Mouse (Mus musculus) neural tube, embryonic 13.5 days (tissue): ENCODE results near the gene Gm42906. TPM values are rescaled to one million over a fixed set of nuclear protein-coding genes. Genes with fewer than 3 reads are reported as not detected.
A peak's percentile ranks its signal among the peaks of the same experiment; 100 is the strongest.

Experiments
- ATAC-seq: fragments of 200-750 bp; cut with Nextera tagmentation; 2 replicates; pipeline ENCODE4 v1.8.0; 2017; ENCODE audit warnings: low read depth, mild to moderate bottlenecking, moderate TSS enrichment, moderate library complexity
- H3K27ac ChIP-seq: fragments of 300-500 bp; sonication (generic); replicated peaks from 2 replicates; pipeline ENCODE4 v1.5.1; 2015; ENCODE audit warnings: moderate library complexity, mild to moderate bottlenecking, inconsistent platforms
- H3K27me3 ChIP-seq: fragments of 300-500 bp; sonication (generic); 2 replicates; pipeline ENCODE4 v1.6.1; 2015; ENCODE audit warnings: mild to moderate bottlenecking, inconsistent platforms
- H3K36me3 ChIP-seq: fragments of 300-500 bp; sonication (generic); 2 replicates; pipeline ENCODE4 v1.6.1; 2015; ENCODE audit warnings: mild to moderate bottlenecking, inconsistent platforms
- H3K4me1 ChIP-seq: fragments of 300-500 bp; sonication (generic); replicated peaks from 2 replicates; pipeline ENCODE4 v1.6.1; 2015; ENCODE audit warnings: inconsistent platforms
- H3K4me2 ChIP-seq: fragments of 300-500 bp; sonication (generic); 2 replicates; pipeline ENCODE4 v1.6.1; 2015; ENCODE audit warnings: inconsistent platforms, mild to moderate bottlenecking, moderate library complexity
- H3K4me3 ChIP-seq: fragments of 300-500 bp; sonication (generic); 2 replicates; pipeline ENCODE4 v1.5.1; 2015; ENCODE audit warnings: mild to moderate bottlenecking, inconsistent platforms
- H3K9ac ChIP-seq: fragments of 300-500 bp; sonication (generic); 2 replicates; pipeline ENCODE4 v1.6.1; 2015; ENCODE audit warnings: moderate library complexity, mild to moderate bottlenecking, inconsistent platforms
- H3K9me3 ChIP-seq: fragments of 300-500 bp; sonication (generic); 2 replicates; pipeline ENCODE4 v1.6.1; 2016; ENCODE audit warnings: inconsistent platforms
- WGBS: fragments of 180-500 bp; shearing (Covaris S2); methylation state at CpG from one replicate; pipeline ENCODE4 v1.1.7; 2015; 5-methylcytosine and 5-hydroxymethylcytosine counted together
- polyA plus RNA-seq: library from polyadenylated mRNA; unstranded; fragments of >200 nt; fragmentation: Nextera tagmentation; extraction: Ambion mirVana; gene quantifications from 2 replicates; pipeline ENCODE4 v1.2.1, GENCODE M21; 2015

Gene Gm42906
- polyA plus RNA-seq, 1 experiment from 2014 or later: not detected

- no peak for ATAC-seq
- Histone ChIP-seq H3K4me3 (no peak overlapping the region), H3K27ac (no peak overlapping the region; the same call in 1 of the 2 replicates), H3K27me3 (no peaks in the 10 kb centered on the region), H3K36me3 (no peaks in the 10 kb centered on the region), H3K9me3 (no peaks in the 10 kb centered on the region), H3K9ac (no peak overlapping the region), H3K4me1 (peaks cover 12% of the 10 kb centered on the region), H3K4me2 (no peak overlapping the region)
- 39% methylated on average over 8 of the region's 8 CpGs for WGBS
These were observed 278.5 kb downstream of the Gm42906 start for GRCm38 (mm10) chr5:151149509-151149908.

GRCm38 (mm10) chr5:151148079-151148478, 279.9 kb downstream of the Gm42906 start:
- no peaks in the 10 kb centered on the region for H3K36me3 ChIP-seq
- H3K4me1 ChIP-seq: peaks cover 26% of the 10 kb centered on the region
- no peak overlapping the region for H3K27ac ChIP-seq
- no peak for ATAC-seq
- 90% methylated on average over 4 of the region's 4 CpGs for WGBS
- H3K4me2 ChIP-seq: no peak overlapping the region
- no peaks in the 10 kb centered on the region for H3K9me3 ChIP-seq
- H3K9ac ChIP-seq: no peak overlapping the region
- H3K4me3 ChIP-seq: no peak overlapping the region
- no peaks in the 10 kb centered on the region for H3K27me3 ChIP-seq

GRCm38 (mm10) chr5:151145807-151146206, 282.2 kb downstream of the Gm42906 start:
- Histone ChIP-seq H3K27ac (no peak overlapping the region), H3K4me3 (no peak overlapping the region), H3K36me3 (no peaks in the 10 kb centered on the region), H3K4me1 (peaks cover 44% of the 10 kb centered on the region), H3K27me3 (no peaks in the 10 kb centered on the region), H3K4me2 (no peak overlapping the region), H3K9ac (no peak overlapping the region), H3K9me3 (no peaks in the 10 kb centered on the region)
- ATAC-seq: no peak
- 49% methylated on average over 5 of the region's 5 CpGs for WGBS

- H3K27ac ChIP-seq: peak overlapping the region; percentile 86
- no peak overlapping the region for H3K4me2 ChIP-seq
- no peak overlapping the region for H3K9ac ChIP-seq
- no peaks in the 10 kb centered on the region for H3K36me3 ChIP-seq
- peaks cover 33% of the 10 kb centered on the region for H3K4me1 ChIP-seq
- no peaks in the 10 kb centered on the region for H3K27me3 ChIP-seq
- no peak for ATAC-seq
- no peak overlapping the region for H3K4me3 ChIP-seq
- no peaks in the 10 kb centered on the region for H3K9me3 ChIP-seq
- 62% methylated on average over 5 of the region's 5 CpGs for WGBS
These were observed 284.0 kb downstream of the Gm42906 start for GRCm38 (mm10) chr5:151143955-151144354.

DNA sequence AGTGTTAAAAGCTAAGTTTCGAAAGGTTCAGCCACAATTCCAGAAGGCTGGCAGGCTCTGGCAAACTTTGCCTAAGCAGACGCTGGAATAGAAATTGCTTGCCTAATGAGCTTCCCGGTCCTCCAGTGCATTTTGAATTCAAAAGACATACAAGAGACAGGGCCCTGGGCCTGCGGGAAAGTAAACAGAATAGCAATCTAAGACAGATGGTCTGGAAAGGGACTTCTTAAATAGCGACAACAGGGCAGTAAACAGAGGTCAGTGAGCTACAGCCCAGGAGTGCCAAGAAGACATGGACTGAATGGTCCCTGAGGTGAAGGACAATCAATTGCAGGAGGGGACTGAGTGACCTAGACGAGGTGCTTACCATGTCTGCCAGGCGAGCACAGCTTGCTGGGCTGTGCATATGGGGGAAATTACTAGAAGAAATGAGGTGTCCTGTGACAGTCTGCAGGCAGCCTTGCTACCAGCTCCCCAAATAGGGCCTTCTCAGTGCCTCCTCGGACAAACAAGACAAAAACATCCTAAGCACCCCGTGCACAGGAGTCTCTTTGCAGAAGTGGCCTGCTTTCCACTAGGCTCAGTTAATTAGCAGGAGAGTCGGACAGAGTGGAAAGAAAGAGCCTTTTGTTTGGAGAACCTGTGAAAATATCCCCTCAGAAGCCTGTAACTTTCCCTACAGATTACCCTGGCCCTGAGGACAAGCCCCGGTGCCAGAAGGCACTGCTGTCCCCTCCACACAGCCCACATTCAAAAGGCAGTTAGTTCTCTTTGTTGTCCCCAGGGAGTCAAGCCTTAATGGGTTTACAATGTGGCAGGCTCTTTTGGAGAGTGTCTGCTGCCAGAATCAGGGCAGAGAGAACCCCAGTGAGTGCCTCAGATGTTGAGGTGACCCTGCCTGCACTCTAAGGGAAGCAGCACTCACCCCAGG, 285.0 kb downstream of the Gm42906 start:
- H3K4me3 ChIP-seq: no peak overlapping the region
- peak; percentile 82 for ATAC-seq
- peak overlapping the region; percentile 1; the same call in 1 of the 2 replicates for H3K9ac ChIP-seq
- H3K4me2 ChIP-seq: peak overlapping the region; percentile 6; the same call in 1 of the 2 replicates
- H3K9me3 ChIP-seq: no peaks in the 10 kb centered on the region
- peaks cover 33% of the 10 kb centered on the region for H3K4me1 ChIP-seq
- no peaks in the 10 kb centered on the region for H3K36me3 ChIP-seq
- no peaks in the 10 kb centered on the region for H3K27me3 ChIP-seq
- 7% methylated on average over 11 of the region's 11 CpGs for WGBS
- H3K27ac ChIP-seq: peak overlapping the region; percentile 86

GRCm38 (mm10) chr5:151142241-151142640, 285.7 kb downstream of the Gm42906 start:
- Histone ChIP-seq H3K4me2 (no peak overlapping the region), H3K27me3 (no peaks in the 10 kb centered on the region), H3K9ac (no peak overlapping the region), H3K36me3 (no peaks in the 10 kb centered on the region), H3K9me3 (no peaks in the 10 kb centered on the region), H3K4me3 (no peak overlapping the region), H3K27ac (peak overlapping the region; percentile 86), H3K4me1 (peaks cover 33% of the 10 kb centered on the region)
- 46% methylated on average over 5 of the region's 5 CpGs for WGBS
- ATAC-seq: no peak

GRCm38 (mm10) chr5:151137901-151138300, 290.1 kb downstream of the Gm42906 start:
- Histone ChIP-seq H3K9ac (no peak overlapping the region), H3K36me3 (no peaks in the 10 kb centered on the region), H3K4me2 (no peak overlapping the region), H3K4me3 (no peak overlapping the region), H3K4me1 (peaks cover 31% of the 10 kb centered on the region), H3K9me3 (no peaks in the 10 kb centered on the region), H3K27ac (no peak overlapping the region), H3K27me3 (no peaks in the 10 kb centered on the region)
- ATAC-seq: no peak
- 89% methylated on average over 5 of the region's 5 CpGs for WGBS

GRCm38 (mm10) chr5:151137311-151137710, 290.7 kb downstream of the Gm42906 start:
- Histone ChIP-seq H3K4me2 (no peak overlapping the region), H3K36me3 (no peaks in the 10 kb centered on the region), H3K4me3 (no peak overlapping the region), H3K9me3 (no peaks in the 10 kb centered on the region), H3K9ac (no peak overlapping the region), H3K27me3 (no peaks in the 10 kb centered on the region), H3K27ac (no peak overlapping the region), H3K4me1 (peaks cover 25% of the 10 kb centered on the region)
- ATAC-seq: no peak
- WGBS: 82% methylated on average over 4 of the region's 4 CpGs

DNA sequence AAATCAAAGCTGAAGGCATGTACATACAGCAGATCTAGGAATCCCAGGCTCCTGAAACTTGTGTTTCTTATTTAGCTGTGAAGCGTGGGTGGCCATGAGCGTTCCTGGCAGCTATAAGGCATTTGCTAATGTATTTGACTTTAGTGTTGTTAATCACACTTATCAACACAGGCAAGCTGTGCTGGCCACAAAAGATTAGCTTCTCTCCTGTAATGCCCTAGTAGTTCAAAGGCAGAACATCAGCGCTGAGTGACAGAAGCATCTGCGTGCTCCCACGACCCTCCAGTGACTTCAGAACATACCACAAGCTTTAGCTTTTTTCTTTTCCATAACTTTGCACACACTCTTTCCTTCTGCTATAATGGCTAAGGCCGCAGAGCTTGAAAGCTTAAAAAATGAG, 292.0 kb downstream of the Gm42906 start:
- H3K4me2 ChIP-seq: no peak overlapping the region

DNA sequence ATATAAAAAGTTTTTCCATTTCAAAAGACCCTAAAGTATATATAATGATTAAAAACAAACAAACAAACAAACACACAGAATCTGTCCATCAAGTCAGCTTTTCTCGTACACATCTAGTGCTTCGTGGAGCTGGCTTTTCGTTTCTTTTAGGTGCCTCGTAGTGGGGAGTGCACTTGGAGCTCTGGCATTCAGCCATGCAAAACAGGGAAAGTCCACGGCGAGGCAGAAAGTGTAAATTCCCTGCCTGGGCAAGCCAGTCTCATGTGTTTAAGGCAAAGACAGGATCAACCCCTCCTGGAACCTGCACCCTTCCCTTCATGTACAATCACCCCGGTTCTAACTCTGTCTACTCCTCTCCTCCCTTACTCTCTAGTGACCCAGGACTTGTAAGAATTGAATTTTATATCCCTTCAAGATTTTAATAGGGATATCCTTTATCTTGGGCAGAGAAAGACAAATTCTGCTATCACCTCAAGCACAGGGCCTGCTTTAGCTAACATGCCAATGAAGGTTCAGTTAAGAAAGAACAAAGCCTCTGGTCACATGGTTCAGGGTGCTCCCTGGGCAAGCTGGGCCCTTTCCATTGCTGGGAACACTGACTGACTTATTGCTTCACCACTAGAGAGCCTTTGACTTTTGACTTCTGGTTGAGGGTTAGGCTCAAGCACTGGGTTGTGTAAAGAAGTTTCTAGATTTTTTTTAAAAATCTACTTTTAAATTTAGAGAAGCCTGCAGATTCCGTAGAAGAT, 292.7 kb downstream of the Gm42906 start:
- 79% methylated on average over 8 of the region's 8 CpGs for WGBS

More for the DNA sequence above, 292.0 kb downstream of the Gm42906 start:
- Histone ChIP-seq H3K4me3 (no peak overlapping the region), H3K36me3 (no peaks in the 10 kb centered on the region), H3K4me1 (peaks cover 15% of the 10 kb centered on the region), H3K9ac (no peak overlapping the region), H3K27ac (no peak overlapping the region), H3K27me3 (no peaks in the 10 kb centered on the region), H3K9me3 (no peaks in the 10 kb centered on the region)
- WGBS: 70% methylated on average over 6 of the region's 6 CpGs
- ATAC-seq: no peak

DNA sequence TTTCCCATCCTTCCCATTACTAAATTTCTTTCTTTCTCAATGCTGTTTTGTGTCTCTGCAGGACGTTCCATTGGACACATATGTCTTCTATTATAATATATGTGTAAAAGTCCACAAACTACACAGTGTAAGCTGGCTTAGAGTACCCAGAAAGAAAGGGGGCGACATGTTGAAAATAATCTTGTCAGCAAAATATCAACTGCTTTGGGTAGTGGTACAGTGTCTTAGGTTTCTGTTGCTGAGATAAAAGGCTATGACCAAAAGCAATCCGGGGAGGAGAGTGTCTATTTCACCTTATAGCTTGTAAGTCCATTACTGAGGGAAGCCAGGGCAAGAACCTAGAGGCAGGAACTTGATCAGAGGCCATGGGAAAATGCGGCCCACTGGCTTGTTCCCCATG, 293.8 kb downstream of the Gm42906 start:
- H3K27me3 ChIP-seq: no peaks in the 10 kb centered on the region
- no peak overlapping the region for H3K4me3 ChIP-seq
- 92% methylated on average over 4 of the region's 4 CpGs for WGBS
- H3K4me1 ChIP-seq: peaks cover 15% of the 10 kb centered on the region
- H3K9me3 ChIP-seq: no peaks in the 10 kb centered on the region
- no peak overlapping the region for H3K4me2 ChIP-seq
- H3K9ac ChIP-seq: no peak overlapping the region
- H3K36me3 ChIP-seq: no peaks in the 10 kb centered on the region
- no peak overlapping the region for H3K27ac ChIP-seq
- ATAC-seq: no peak

More for the DNA sequence above, 292.7 kb downstream of the Gm42906 start:
- no peaks in the 10 kb centered on the region for H3K27me3 ChIP-seq
- no peaks in the 10 kb centered on the region for H3K36me3 ChIP-seq
- H3K4me3 ChIP-seq: no peak overlapping the region
- H3K4me1 ChIP-seq: peaks cover 15% of the 10 kb centered on the region
- ATAC-seq: no peak
- H3K4me2 ChIP-seq: no peak overlapping the region
- H3K9ac ChIP-seq: no peak overlapping the region
- H3K27ac ChIP-seq: 0 out of 2 replicates have a peak overlapping the region, but pooled peaks have one; percentile 1
- no peaks in the 10 kb centered on the region for H3K9me3 ChIP-seq

GRCm38 (mm10) chr5:151133744-151134143, 294.2 kb downstream of the Gm42906 start:
- ATAC-seq: no peak
- Histone ChIP-seq H3K4me1 (peaks cover 15% of the 10 kb centered on the region), H3K36me3 (no peaks in the 10 kb centered on the region), H3K9ac (no peak overlapping the region), H3K4me3 (no peak overlapping the region), H3K9me3 (no peaks in the 10 kb centered on the region), H3K4me2 (no peak overlapping the region), H3K27ac (no peak overlapping the region), H3K27me3 (no peaks in the 10 kb centered on the region)
- 91% methylated on average over 14 of the region's 14 CpGs for WGBS
